Mouse (Mus musculus) embryonic facial prominence, embryonic 14.5 days (tissue): ENCODE data around the gene Abr. TPM values are rescaled to one million over a fixed set of nuclear protein-coding genes. Genes with fewer than 3 reads are reported as not detected.

Source experiments
- ATAC-seq: fragments of 200-750 bp; cut with Nextera tagmentation; 2 replicates; pipeline ENCODE4 v1.8.0; 2017; ENCODE audit warnings: low read depth, moderate number of reproducible peaks, moderate TSS enrichment
- DNase-seq: peaks from one replicate; pipeline ENCODE4 v3.0.0-alpha.2; 2015; ENCODE audit warnings: low spot score
- H3K27ac ChIP-seq: fragments of 300-500 bp; sonication (generic); replicated peaks from 2 replicates; pipeline ENCODE4 v1.5.1; 2014; ENCODE audit warnings: low read depth, mild to moderate bottlenecking, low read length, moderate library complexity
- H3K27me3 ChIP-seq: fragments of 300-500 bp; sonication (generic); replicated peaks from 2 replicates; pipeline ENCODE4 v1.6.1; 2014; ENCODE audit warnings: low read length; ENCODE audit not compliant: control insufficient read depth, insufficient read depth
- H3K36me3 ChIP-seq: fragments of 300-500 bp; sonication (generic); 2 replicates; pipeline ENCODE4 v1.6.1; 2014; ENCODE audit warnings: low read length, mixed read lengths; ENCODE audit not compliant: control insufficient read depth, insufficient read depth
- H3K4me1 ChIP-seq: fragments of 300-500 bp; sonication (generic); 2 replicates; pipeline ENCODE4 v1.6.1; 2014; ENCODE audit warnings: antibody characterized with exemption, low read length; ENCODE audit not compliant: control insufficient read depth, insufficient read depth
- H3K4me2 ChIP-seq: fragments of 300-500 bp; sonication (generic); 2 replicates; pipeline ENCODE4 v1.6.1; 2014; ENCODE audit warnings: low read depth, mild to moderate bottlenecking, low read length, moderate library complexity, mixed read lengths
- H3K4me3 ChIP-seq: fragments of 300-500 bp; sonication (generic); 2 replicates; pipeline ENCODE4 v1.5.1; 2014; ENCODE audit warnings: low read depth, mild to moderate bottlenecking, low read length
- H3K9ac ChIP-seq: fragments of 300-500 bp; sonication (generic); 2 replicates; pipeline ENCODE4 v1.6.1; 2014; ENCODE audit warnings: low read depth, mild to moderate bottlenecking, low read length, moderate library complexity, mixed read lengths
- H3K9me3 ChIP-seq: fragments of 300-500 bp; sonication (generic); 2 replicates; pipeline ENCODE4 v1.6.1; 2016; ENCODE audit warnings: low read length; ENCODE audit not compliant: control insufficient read depth
- WGBS: fragments of 180-500 bp; shearing (Covaris S2); extraction: QIAGEN DNeasy Blood & Tissue Kit; methylation state at CpG from one replicate; pipeline ENCODE4 v1.1.7; 2014; 5-methylcytosine and 5-hydroxymethylcytosine counted together
- polyA plus RNA-seq: library from polyadenylated mRNA; unstranded; fragments of >200 nt; fragmentation: Nextera tagmentation; extraction: Ambion mirVana; gene quantifications from 2 replicates; pipeline ENCODE4 v1.2.1, GENCODE M21; 2014

Abr gene
- 35.3 and 41.4 TPM in 2 replicates for polyA plus RNA-seq

GRCm38 (mm10) chr11:76622152-76622565 lies at the start of gene Abr:
Gene Abr, minus strand, starts transcription at chr11:76622314.
- WGBS, result under 1% methylated on average over 24 of the region's 31 CpGs
- peak; percentile 58; the same call in 1 of the 2 replicates for ATAC-seq
- H3K27me3 ChIP-seq, result peaks cover 16% of the 10 kb centered on the region

GRCm38 (mm10) chr11:76667807-76668206 lies 45.7 kb upstream of the Abr start:
- Histone ChIP-seq H3K9me3 (no peaks in the 10 kb centered on the region), H3K27ac (no peak overlapping the region), H3K36me3 (no peaks in the 10 kb centered on the region), H3K4me3 (no peak overlapping the region), H3K4me2 (no peak overlapping the region), H3K27me3 (peaks cover 66% of the 10 kb centered on the region), H3K4me1 (peaks cover 9% of the 10 kb centered on the region; the same call in 1 of the 2 replicates), H3K9ac (no peak overlapping the region)
- no peak for ATAC-seq
- WGBS, result 17% methylated on average over 4 of the region's 4 CpGs
- no peak for DNase-seq

More at GRCm38 (mm10) chr11:76622152-76622565, at the start of gene Abr:
- Histone ChIP-seq H3K9ac (peak within 1 kb of the TSS; percentile 70), H3K27ac (no peak within 1 kb of the TSS; the same call in 1 of the 2 replicates), H3K36me3 (no peaks in the 10 kb centered on the region), H3K4me1 (peaks cover 8% of the 10 kb centered on the region; the same call in 1 of the 2 replicates), H3K9me3 (no peaks in the 10 kb centered on the region), H3K4me3 (peak within 1 kb of the TSS; percentile 70), H3K4me2 (peak within 1 kb of the TSS; percentile 99)
- DNase-seq, result peak; percentile 53

- Histone ChIP-seq H3K4me3 (peak overlapping the region; percentile 33), H3K4me2 (peak overlapping the region; percentile 59), H3K27me3 (peaks cover 49% of the 10 kb centered on the region), H3K36me3 (no peaks in the 10 kb centered on the region), H3K9ac (peak overlapping the region; percentile 54), H3K4me1 (no peaks in the 10 kb centered on the region), H3K9me3 (no peaks in the 10 kb centered on the region), H3K27ac (no peak overlapping the region)
- 10% methylated on average over 29 of the region's 35 CpGs for WGBS
- DNase-seq (no peak), ATAC-seq (no peak)
Observed at GRCm38 (mm10) chr11:76666002-76666649, 44.0 kb upstream of the Abr start.

GRCm38 (mm10) chr11:76661790-76662468 lies 39.8 kb upstream of the Abr start:
- Histone ChIP-seq H3K9ac (no peak overlapping the region), H3K4me1 (peaks cover 3% of the 10 kb centered on the region; the same call in 1 of the 2 replicates), H3K27ac (no peak overlapping the region), H3K4me2 (no peak overlapping the region), H3K27me3 (peaks cover 30% of the 10 kb centered on the region), H3K9me3 (no peaks in the 10 kb centered on the region), H3K36me3 (no peaks in the 10 kb centered on the region), H3K4me3 (no peak overlapping the region)
- ATAC-seq (no peak), DNase-seq (no peak)
- 57% methylated on average over 7 of the region's 7 CpGs for WGBS

GRCm38 (mm10) chr11:76659138-76659930 lies 37.2 kb upstream of the Abr start:
- Histone ChIP-seq H3K27ac (no peak overlapping the region), H3K4me2 (no peak overlapping the region), H3K36me3 (no peaks in the 10 kb centered on the region), H3K4me3 (no peak overlapping the region), H3K9ac (no peak overlapping the region), H3K9me3 (no peaks in the 10 kb centered on the region), H3K4me1 (peaks cover 3% of the 10 kb centered on the region; the same call in 1 of the 2 replicates), H3K27me3 (peaks cover 6% of the 10 kb centered on the region; the same call in 1 of the 2 replicates)
- ATAC-seq (no peak; the same call in 1 of the 2 replicates), DNase-seq (peak; percentile 17)
- WGBS, result 61% methylated on average over 14 of the region's 14 CpGs

GRCm38 (mm10) chr11:76657450-76657970 lies 35.4 kb upstream of the Abr start:
- Histone ChIP-seq H3K9me3 (no peaks in the 10 kb centered on the region), H3K4me1 (peaks cover 3% of the 10 kb centered on the region; the same call in 1 of the 2 replicates)
- 23% methylated on average over 4 of the region's 4 CpGs for WGBS

GRCm38 (mm10) chr11:76655106-76655505 lies 33.0 kb upstream of the Abr start:
- 6% methylated on average over 10 of the region's 10 CpGs for WGBS
- peak overlapping the region; percentile 51 for H3K4me2 ChIP-seq
- H3K27me3 ChIP-seq, result peaks cover 2% of the 10 kb centered on the region; the same call in 1 of the 2 replicates
- DNase-seq (peak; percentile 78), ATAC-seq (no peak)
- peaks cover 3% of the 10 kb centered on the region; the same call in 1 of the 2 replicates for H3K4me1 ChIP-seq
- peak overlapping the region; percentile 23 for H3K4me3 ChIP-seq
- no peak overlapping the region for H3K27ac ChIP-seq
- H3K36me3 ChIP-seq, result no peaks in the 10 kb centered on the region
- no peaks in the 10 kb centered on the region for H3K9me3 ChIP-seq
- no peak overlapping the region; the same call in 1 of the 2 replicates for H3K9ac ChIP-seq

More at GRCm38 (mm10) chr11:76657450-76657970, 35.4 kb upstream of the Abr start:
- Histone ChIP-seq H3K4me3 (no peak overlapping the region), H3K27ac (no peak overlapping the region), H3K27me3 (peaks cover 2% of the 10 kb centered on the region; the same call in 1 of the 2 replicates), H3K9ac (no peak overlapping the region), H3K36me3 (no peaks in the 10 kb centered on the region), H3K4me2 (no peak overlapping the region)
- ATAC-seq, result no peak
- DNase-seq, result no peak

- Histone ChIP-seq H3K4me1 (no peaks in the 10 kb centered on the region), H3K9me3 (no peaks in the 10 kb centered on the region), H3K36me3 (no peaks in the 10 kb centered on the region), H3K4me3 (no peak overlapping the region), H3K27me3 (peaks cover 2% of the 10 kb centered on the region; the same call in 1 of the 2 replicates), H3K9ac (no peak overlapping the region), H3K4me2 (no peak overlapping the region), H3K27ac (no peak overlapping the region)
- ATAC-seq (no peak), DNase-seq (no peak)
- WGBS, result 67% methylated on average over 3 of the region's 3 CpGs
Observed at GRCm38 (mm10) chr11:76652838-76653334, 30.8 kb upstream of the Abr start.
